Mouse (Mus musculus) kidney, postnatal 10 days (tissue): ENCODE results near the gene Rccd1.

Source experiments
- DNase-seq: peaks from one replicate; pipeline ENCODE4 v3.0.0; 2021; ENCODE audit warnings: mixed read lengths

Rccd1 gene

GRCm38 (mm10) chr7:80297041-80297440 lies 27.2 kb downstream of the Rccd1 start:
- no peak for DNase-seq

- DNase-seq: no peak
Measured at GRCm38 (mm10) chr7:80296462-80296861, 27.8 kb downstream of the Rccd1 start.

GRCm38 (mm10) chr7:80294764-80295648 lies 29.2 kb downstream of the Rccd1 start:
- no peak for DNase-seq

GRCm38 (mm10) chr7:80294062-80294763 lies 30.0 kb downstream of the Rccd1 start, which contains the start of gene Prc1:
Gene Prc1 (plus strand): TSS chr7:80294450.
- peak; percentile 98 for DNase-seq

GRCm38 (mm10) chr7:80287736-80288135 lies 36.5 kb downstream of the Rccd1 start:
- no peak for DNase-seq

- DNase-seq: no peak
Measured at GRCm38 (mm10) chr7:80285725-80286124, 38.5 kb downstream of the Rccd1 start.

GRCm38 (mm10) chr7:80284391-80284790 lies 39.9 kb downstream of the Rccd1 start:
- no peak for DNase-seq

- no peak for DNase-seq
Measured at GRCm38 (mm10) chr7:80283226-80283918, 40.9 kb downstream of the Rccd1 start.

- DNase-seq: no peak
Measured at GRCm38 (mm10) chr7:80281646-80282045, 42.6 kb downstream of the Rccd1 start.

- no peak for DNase-seq
Measured at GRCm38 (mm10) chr7:80280998-80281397, 43.3 kb downstream of the Rccd1 start.

- no peak for DNase-seq
Measured at GRCm38 (mm10) chr7:80280032-80280431, 44.2 kb downstream of the Rccd1 start.

GRCm38 (mm10) chr7:80276374-80276773 lies 47.9 kb downstream of the Rccd1 start:
- DNase-seq: no peak

GRCm38 (mm10) chr7:80273456-80273855 lies 50.8 kb downstream of the Rccd1 start:
- DNase-seq: no peak

GRCm38 (mm10) chr7:80269751-80270255 lies 54.5 kb downstream of the Rccd1 start:
- DNase-seq: peak; percentile 71

- DNase-seq: peak; percentile 99
Measured at GRCm38 (mm10) chr7:80268897-80269750, 55.1 kb downstream of the Rccd1 start, which contains the start of gene Vps33b. Gene Vps33b (plus strand): TSS chr7:80269649.

GRCm38 (mm10) chr7:80267764-80268163 lies 56.5 kb downstream of the Rccd1 start:
- no peak for DNase-seq

- no peak for DNase-seq
Measured at GRCm38 (mm10) chr7:80264606-80265005, 59.6 kb downstream of the Rccd1 start.

GRCm38 (mm10) chr7:80261372-80261990 lies 62.8 kb downstream of the Rccd1 start:
- no peak for DNase-seq

GRCm38 (mm10) chr7:80260625-80261371 lies 63.5 kb downstream of the Rccd1 start, which contains the start of gene Ngrn:
Gene Ngrn (plus strand): TSS chr7:80261215.
- DNase-seq: peak; percentile 91

GRCm38 (mm10) chr7:80257706-80258105 lies 66.5 kb downstream of the Rccd1 start:
- no peak for DNase-seq

GRCm38 (mm10) chr7:80255981-80256380 lies 68.3 kb downstream of the Rccd1 start:
- DNase-seq: no peak
